Mouse (Mus musculus) c-Kit-positive CD71-negative TER-119-negative erythroid progenitor cells, embryonic 14.5 days (primary cell): ENCODE results near the gene Grk1.
A peak's percentile ranks its signal among the peaks of the same experiment; 100 is the strongest.

Experiments used
- DNase-seq: peaks from one replicate; pipeline ENCODE4 v3.0.0-alpha.2; 2013; ENCODE audit warnings: low read depth

Grk1 gene

DNA sequence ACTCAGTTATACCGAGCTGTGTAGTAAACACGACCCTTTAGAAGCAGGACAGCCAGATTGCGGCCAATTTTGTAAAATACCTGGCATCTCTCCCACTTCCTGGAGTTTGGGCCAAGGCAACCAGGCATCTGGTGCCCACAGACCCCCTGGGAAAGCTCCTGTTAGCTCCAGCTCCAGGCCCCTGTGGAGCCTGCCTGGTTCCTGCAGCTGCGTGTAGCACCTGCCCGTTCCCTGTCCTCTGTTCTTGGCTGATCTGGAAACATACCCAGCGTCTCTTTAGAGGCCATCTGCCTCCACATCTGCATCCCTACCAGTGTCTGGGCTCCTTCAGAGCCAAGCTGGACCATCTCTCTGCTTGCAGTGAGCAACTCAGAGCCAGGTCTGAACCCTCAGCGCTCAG, 25.5 kb downstream of the Grk1 start:
- DNase-seq: no peak

DNA sequence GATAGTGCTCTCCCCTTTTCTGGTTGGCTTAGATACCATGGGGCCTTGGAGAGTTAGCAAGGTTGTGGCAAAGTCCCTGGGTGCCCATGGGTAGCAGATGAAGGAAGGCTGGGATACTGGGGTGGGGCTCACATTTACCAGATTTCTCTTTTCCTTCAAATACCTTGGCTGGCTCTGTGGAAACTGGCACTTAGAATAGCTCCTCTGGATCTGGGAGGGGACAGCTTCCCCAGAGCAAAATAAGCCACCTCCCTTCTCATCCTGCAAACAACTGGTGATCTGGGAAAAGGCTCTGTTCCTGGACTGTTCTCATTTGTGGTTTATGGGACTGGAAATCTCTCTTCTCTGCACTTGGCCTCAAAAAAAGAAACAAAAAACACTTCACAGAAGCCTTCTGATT, 26.0 kb downstream of the Grk1 start:
- no peak for DNase-seq

DNA sequence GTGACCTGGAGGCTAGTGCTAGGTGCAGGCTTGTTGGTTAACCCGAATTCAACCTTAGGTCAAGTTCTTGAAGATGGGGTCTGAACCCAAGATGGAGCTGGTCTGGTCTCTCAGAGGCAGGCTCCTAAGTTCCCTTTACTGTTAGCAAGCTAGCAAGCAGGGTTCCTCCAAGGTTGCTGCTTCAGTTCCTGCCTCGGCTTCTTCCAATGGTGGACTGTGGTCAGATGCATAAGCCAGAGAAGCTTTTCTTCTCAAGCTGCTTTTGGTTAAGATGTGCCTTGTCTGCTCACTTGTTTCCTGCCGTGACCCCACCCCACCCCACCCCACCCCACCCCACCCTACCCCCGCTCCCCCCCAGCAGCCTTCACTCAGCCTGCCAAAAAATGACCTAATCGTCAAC, 28.2 kb downstream of the Grk1 start:
- DNase-seq: no peak

DNA sequence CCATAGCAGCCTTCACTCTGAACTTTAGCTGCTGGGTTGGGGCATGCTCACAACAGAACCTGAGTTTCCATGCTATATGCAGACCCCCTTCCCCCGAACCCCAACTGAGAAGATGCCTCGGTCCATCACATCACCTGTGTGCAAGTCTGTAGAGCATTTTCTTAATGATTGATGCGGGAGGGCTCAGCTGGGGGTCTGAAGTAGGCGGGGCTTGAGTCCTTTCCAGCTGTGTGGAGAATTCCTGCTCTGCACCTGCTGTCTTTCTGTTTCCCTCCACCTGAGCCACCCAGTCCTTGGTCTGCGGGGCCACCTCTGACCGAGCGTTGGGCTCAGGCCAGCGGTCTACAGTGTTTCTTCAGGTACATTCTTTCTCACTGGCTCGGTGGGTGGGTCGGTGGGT, 30.0 kb downstream of the Grk1 start, which contains the start of gene Tmem255b:
Tmem255b (plus strand) TSS at position 301 of the 400 bp plus-strand sequence.
- no peak for DNase-seq

DNA sequence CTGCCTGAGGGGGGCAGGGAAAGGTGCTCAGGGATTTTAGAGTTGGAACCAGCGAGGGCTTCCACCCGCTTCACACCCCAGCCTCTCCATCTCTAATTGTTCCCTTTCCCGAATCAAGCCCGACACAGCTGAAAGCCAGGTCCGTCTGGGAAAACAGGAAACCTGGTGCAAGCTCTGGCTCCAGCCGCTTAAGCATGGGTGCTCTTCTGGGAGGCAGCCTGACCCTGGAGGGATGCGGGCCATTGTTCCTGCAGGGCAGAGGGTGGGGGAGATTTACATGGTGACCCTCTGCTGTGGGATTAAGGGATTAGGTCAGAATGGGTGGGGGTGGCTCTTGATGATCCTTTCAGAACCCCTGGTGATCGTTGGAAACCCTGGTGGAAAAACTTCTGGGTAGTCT, 31.2 kb downstream of the Grk1 start:
- DNase-seq: no peak

DNA sequence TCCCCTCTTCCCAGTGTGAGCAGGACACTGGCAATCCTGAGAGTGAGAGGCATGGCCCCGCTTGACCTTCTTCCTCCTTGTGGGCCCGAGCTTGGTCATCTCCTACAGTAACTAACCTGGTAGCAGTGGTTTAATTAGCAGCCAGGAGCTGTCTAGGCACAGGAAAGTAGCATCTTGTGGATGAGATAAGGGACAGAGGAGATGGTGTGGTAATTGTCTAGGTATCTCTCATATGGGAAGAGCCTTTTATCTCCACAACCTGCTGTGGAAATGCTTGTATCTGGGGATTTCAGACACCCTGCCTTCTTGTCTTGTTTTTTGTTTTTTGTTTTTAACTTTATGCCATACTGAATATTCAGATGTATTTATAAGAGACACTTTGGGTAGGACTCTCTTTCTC, 32.6 kb downstream of the Grk1 start:
- DNase-seq: no peak

DNA sequence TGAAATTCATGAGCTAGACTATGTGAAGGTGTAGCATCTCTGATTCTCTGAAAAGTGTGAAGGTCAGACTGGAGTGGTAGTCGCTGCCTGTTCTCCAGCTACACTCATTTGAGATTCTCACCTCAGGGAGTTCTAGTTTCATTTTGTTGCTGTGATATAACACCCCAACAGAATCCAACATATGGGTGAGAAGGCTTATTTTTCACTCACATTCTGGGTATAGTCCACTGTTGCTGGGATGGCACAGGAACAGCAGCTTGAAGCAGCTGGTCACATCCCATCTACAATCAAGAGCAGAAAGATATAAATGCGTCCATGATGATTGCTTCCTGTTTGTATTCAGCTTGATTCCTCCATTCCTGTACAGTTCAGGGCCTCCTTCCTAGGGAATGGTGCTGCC, 37.3 kb downstream of the Grk1 start:
- no peak for DNase-seq

DNA sequence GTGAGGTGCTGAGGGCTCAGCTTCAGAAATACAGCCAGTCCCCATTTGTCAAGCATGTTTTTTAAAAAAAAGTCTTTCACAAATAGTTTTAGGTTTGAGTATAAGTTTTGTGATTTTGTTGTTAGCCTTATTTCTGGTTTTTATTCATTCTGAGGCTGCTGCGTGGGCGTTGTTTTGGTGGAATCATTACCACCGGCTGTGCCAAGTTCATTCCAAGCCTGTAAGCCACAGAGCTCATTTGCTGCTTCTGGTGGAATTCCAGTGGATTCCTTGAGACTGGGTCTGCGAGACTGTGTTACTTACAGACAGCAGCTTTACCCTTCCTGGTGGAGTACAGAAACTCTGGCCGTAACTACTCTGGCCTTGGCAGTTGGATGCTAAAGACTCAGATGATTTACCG, 41.6 kb downstream of the Grk1 start:
- no peak for DNase-seq

DNA sequence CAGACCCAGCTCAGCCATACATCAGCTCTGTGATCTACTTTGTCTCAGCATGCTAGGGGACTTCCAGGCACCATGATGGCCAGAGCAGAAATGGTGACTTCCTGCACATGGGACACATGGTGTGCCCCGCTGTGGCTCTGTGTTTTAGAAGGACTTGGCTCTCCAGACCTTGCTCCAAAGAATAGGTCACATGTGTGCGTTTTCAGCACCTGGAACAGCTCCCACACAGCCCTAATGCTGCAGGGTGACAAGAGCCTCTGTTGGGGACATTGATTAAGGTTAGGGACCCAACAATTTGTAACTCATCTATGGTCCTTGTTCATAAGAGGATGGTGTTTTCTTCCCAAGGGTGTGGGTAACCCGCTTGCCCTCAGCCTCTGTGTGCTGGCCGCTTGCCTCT, 43.3 kb downstream of the Grk1 start:
- peak; percentile 37 for DNase-seq

DNA sequence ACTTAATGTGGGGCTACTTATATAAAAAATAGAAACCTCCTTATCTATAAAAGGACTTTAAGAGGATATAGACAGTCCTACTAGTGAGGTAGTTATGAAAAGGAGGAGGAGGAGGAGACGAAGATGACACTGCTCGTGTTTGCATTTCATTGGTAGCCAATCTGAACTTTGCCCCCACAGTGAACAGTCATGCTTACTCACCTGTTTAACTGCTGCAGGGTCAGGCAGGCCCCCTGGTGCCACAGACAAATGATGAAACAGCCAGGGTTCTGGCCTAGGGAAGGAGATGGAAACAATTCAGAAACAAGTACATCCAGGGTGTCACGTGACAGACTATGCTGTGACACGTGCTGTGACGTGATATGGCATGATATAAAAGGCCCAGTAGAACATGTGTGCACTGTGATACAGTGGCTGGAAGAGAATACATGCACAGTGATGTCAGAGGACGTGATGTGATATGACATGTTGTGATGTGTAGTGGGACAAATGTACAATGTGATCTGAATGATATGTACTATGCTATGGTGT, 46.9 kb downstream of the Grk1 start:
- no peak for DNase-seq

DNA sequence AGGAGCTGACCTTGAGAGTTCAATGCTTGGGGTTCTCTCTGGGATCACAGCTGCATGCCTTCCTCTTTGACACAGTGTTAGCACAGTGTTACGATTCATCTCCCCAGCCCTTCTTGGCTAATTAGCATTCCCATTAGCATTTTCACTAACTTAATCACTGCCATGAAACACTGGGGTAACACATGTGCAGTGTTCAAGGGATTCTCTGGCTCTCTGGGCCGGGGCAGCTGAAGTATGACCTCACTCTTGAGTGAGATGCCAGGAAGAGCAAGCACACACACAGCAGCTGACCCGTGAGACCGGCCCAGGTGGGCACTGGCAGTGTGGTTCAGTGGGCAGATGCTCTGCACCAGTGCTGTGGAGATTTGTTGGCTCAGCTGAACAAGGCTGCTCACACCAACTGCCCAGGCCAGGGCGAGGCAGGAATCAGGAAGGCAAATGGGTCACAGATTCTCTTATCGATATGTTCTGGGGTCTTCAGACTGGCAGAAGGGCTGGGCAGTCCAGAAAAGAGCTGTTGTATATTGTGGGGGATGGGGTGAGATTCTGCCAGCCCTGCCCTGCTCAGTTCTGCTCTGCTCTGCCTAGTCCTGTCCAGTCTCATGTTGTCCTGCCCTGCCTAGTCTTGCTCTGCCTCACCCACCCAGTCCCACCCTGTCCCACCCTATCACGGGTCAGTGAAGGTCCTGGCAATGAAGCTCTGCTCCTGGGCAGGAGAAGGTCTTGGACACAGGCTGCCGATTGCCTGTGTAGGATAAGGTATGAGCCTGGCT, 49.6 kb downstream of the Grk1 start:
- DNase-seq: no peak

DNA sequence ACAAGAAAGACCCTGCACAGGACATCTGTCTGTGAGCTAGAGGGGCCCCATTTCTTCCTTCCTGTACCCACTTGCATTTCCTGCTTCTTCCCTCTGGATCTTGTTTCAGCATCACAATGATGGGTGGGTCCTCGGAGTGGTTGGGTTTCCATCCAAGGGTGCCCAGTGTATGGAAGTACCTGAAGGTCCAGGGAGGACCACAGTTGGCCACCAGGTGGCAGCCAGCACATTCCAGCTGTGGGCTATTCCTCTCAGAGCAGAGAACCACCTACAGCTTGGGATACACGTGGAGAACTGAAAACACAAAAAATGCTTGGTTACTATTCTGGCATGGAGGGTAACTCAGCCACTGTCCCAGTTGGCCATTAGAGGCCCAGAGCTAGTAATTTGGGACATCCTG, 50.4 kb downstream of the Grk1 start:
- DNase-seq: peak; percentile 6

DNA sequence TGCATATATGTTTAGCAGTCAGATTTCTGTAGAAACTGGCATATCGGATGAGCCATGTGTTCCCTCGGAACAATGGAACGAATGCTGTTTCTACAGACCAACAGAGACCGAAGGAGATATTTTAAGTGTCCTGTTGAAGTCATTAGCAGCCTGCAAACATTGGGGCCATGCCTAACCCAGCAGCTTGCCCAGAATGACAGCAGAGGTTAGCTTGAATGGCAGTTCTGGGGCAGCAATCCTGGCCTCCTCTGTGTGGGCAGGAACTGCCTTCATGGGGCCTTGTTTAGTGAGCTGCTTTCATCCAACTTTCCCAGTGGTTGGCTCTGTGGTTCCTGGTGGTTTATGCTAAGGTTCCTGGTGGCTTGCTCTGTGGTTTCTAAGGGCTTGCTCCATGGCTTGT, 54.5 kb downstream of the Grk1 start:
- DNase-seq: no peak

DNA sequence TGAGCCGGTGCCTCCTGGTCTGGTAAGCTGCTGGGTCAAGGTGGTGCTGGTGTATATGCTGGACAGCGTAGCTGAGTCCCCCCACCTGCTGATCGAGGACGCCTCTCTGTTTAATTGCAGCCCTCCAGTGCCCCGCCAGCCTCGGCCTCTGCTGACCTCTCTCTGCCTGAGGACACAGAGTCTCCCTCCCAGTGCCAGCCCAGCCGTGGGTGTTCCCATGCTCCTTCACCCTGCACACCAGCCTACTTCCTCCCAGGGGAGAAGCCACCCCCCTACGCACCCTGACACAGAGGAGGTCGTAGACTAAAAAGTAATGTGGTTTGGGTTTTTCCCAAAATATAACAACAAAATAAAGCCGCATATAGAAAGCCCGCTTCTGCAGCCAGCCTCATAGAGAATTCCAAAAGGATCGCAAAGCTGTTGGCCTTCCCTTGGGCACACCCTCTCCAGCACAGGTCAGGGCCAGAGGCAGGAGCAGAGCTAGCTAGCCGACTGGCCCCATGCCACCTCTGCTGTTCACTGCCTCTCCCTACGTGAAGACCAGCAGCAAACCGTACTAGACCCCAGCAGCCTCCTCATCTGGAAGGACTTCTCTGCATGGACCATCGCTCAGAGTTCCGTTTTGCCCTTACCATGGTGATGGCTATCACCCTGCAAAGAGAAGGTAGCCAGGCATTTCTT, 56.3 kb downstream of the Grk1 start:
- DNase-seq: no peak

DNA sequence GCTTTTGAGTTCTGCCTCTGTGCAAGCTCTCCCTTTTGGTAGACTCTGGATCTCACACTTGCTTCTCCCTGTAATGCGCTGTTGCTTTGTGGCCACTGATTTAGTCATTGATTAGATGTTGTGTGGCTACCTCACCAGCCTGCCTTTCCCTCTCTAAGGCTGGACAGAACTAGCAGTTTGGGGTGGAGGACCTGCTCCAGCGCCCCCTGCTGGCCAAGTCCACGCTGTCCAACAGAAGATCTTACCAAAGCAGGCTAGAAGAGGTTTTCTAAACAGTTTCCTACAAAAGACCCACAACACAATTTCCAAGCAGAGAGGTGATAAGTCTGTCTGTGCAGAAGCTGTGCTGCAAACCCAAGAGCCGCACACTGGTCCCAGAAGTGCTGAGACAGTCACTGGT, 57.0 kb downstream of the Grk1 start:
- peak; percentile 31 for DNase-seq

DNA sequence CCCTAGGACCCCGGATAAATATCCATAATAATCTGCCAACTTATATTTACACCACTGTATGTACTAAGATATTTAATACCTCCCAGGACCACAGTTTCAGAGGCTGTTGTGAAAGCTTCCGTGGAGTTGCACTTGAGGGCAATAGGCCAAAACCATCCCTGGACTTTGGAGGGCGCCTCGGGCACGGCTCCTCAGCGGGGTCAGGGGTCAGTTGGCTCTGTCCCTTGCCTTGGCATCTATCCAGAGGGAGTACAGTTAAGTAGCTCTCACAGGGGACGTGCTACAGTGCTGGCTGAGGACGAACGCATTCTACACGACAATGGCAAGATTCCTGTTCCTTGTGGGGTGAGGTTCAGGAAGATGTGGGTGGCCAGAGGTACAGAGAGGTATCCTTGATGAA, 57.5 kb downstream of the Grk1 start:
- DNase-seq: no peak

DNA sequence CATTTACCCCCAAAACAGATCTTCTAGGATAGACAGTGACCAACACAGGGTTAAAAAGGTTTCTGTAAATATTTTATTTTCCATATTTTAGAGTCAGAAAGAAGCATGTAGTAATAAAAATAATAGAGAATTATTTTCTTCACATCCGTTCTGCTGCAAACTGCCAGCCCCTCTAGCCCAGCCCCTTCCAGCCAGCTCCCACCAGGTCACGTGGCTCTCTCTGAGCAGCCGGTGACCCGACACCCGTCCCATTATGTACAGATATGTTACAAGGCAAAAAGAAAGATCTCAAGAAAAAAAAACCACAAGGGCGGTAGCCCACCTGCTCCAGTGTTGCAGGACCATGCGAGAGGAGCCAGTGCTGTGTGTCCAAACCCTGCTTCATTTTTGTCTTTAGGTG, 60.4 kb downstream of the Grk1 start:
- no peak for DNase-seq

DNA sequence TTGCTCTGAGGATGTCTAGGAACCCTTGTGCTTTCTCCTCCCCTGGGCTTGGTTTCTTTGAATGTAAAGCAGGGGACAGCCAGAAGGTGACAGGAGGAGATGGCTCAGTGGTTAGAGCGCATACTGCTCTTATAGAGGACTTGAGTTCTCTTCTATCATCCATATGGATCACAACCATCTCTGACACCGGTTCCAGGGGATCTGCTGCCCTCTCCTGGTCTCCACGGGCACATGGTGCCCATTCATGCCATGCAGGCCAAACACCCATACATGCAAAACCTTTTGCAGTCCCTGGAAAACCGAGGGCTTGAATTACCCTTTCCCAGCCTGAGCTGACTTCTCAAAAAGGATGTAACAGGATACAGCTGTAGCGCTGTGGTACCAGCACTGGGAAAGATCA, 62.1 kb downstream of the Grk1 start:
- no peak for DNase-seq

DNA sequence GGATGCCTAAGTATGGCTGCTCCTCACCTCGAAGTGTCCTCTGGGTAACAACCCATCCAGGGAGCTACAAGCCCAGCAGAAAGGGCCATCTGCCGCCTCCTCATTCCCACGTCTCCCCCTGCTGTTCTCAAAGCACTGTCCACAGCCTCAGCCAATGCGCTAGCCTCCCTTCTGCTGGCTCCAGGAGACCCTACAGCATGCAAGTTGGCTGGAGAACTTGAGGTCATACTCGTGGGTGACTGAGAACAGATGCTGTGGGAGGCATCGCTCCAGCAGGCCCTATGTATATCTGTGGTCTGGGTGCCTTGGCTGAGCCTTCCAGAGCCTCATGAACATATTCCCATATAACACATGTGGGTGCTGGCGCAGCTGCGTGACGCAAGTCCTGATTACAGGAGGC, 63.9 kb downstream of the Grk1 start:
- no peak for DNase-seq

DNA sequence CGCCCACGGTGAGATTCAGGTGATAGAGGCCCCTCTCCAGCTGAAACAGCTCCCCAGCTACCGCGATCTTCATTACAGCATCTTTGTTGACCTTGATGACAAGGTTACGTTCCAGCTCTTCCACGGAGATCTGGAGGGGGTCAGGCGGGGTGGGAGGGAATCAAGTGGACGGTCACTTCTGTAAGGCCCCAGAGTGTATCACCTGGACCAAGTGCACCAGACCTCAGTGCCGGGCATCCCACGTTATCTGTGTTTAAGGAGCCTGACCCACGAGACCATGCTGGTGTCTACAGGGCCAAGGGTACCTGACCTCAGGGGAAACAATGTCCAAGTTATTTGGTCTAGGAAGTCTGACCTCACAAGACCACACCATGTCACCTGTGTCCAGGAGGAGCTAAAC, 66.6 kb downstream of the Grk1 start:
- DNase-seq: no peak
